ENCODE assay signal across 13 mouse cellular contexts in the genomic region with DNA sequence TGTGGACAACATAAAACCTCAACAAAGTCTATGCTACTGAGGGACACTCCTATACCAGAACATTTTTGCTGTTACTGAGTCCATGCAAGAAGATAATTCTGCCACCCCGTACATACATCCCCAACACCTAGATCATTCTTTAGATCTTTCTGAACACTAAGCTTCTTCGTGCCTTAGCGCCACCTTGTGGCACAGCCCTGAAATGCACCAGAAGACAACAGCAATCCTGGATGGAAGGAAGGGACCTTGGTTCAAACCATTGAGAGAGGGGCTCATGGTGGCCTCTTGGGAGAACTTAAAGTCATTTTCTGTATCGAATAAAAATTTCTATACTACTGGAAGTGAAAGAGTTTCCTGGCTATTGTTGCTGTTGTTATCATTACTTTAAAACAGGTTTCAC. TPM values are rescaled to one million over a fixed set of nuclear protein-coding genes. Genes with fewer than 3 reads are reported as not detected.
DNase-seq lines count a peak whose midpoint lies in the region; ATAC-seq and TF ChIP-seq lines count a peak whose summit lies in the region.
"Not testable (repeated sequence)": the region's sequence is repeated elsewhere in the genome, so short reads cannot be mapped to it uniquely, and the experiment has no call there.
"Had no signal": no experiment of that assay in that cellular context is flagged by ENCODE, and none has a peak within 500 bp of the region (broad histone marks: within the 10 kb centered on the region; RNA-seq: fewer than 3 reads in every experiment).

No protein-coding gene starts in this region.

- H3K4me1 ChIP-seq in forebrain, postnatal 0 days (ENCODE audit: insufficient read depth); lung, embryonic 14.5 days (ENCODE audit: insufficient read depth): not testable (repeated sequence)

- not testable (repeated sequence) for H3K36me3 ChIP-seq in forebrain, postnatal 0 days (ENCODE audit: insufficient read depth); lung, embryonic 14.5 days (ENCODE audit: insufficient read depth)

- DNase-seq in CD8-positive naive resting alpha-beta T cell, adult 2 months (ENCODE audit: low read depth in 2 of 2, low spot score in 2 of 2), result peak; percentile 50 to 64
- DNase-seq in adrenal gland, postnatal 36 days, result peak; percentile 37 to 41
- DNase-seq in forebrain, postnatal 0 days, result peak; percentile 5
- peak; percentile 23 to 53 for DNase-seq in heart, postnatal 36 days
- peak; percentile 34 for DNase-seq in layer of hippocampus, adult 11-12 months (ENCODE audit: low spot score)
- DNase-seq in lung, embryonic 14.5 days, result peak; percentile 28
- peak; percentile 56 to 63 for DNase-seq in right cerebral cortex, adult 2 months (ENCODE audit: low spot score in 2 of 2)
- peak; percentile 62 for DNase-seq in thymus, postnatal 25 days

- H3K4me2 ChIP-seq in forebrain, postnatal 0 days (ENCODE audit: low read depth); lung, embryonic 14.5 days: not testable (repeated sequence)

- not testable (repeated sequence) for ATAC-seq in forebrain, postnatal 0 days; lung, embryonic 14.5 days (ENCODE audit: insufficient read depth)

- WGBS in forebrain, postnatal 0 days, result 38% methylated on average over 4 of the region's 4 CpGs
- 7% methylated on average over 3 of the region's 4 CpGs for WGBS in lung, embryonic 14.5 days

- H3K9me3 ChIP-seq in forebrain, postnatal 0 days (ENCODE audit: low read length); lung, embryonic 14.5 days (ENCODE audit: low read depth, low read length): not testable (repeated sequence)

- H3K9ac ChIP-seq in forebrain, postnatal 0 days; lung, embryonic 14.5 days: not testable (repeated sequence)

- TF ChIP-seq CTCF in forebrain, postnatal 0 days (IDR thresholded peaks at IDR 0.05; ENCODE audit: low read depth), result peak; percentile 36
- peak; percentile 44 for TF ChIP-seq CTCF in lung, embryonic 14.5 days (IDR thresholded peaks at IDR 0.05; ENCODE audit: low read depth)

- intact Hi-C loops in heart, postnatal 36 days (cut with DNase I), result not testable (repeated sequence)

- not testable (repeated sequence) for H3K27ac ChIP-seq in forebrain, postnatal 0 days (ENCODE audit: low read depth, low read length); lung, embryonic 14.5 days (ENCODE audit: low read depth)

- not testable (repeated sequence) for H3K27me3 ChIP-seq in forebrain, postnatal 0 days (ENCODE audit: insufficient read depth, low read length); lung, embryonic 14.5 days (ENCODE audit: insufficient read depth, low read length)

- not testable (repeated sequence) for H3K4me3 ChIP-seq in forebrain, postnatal 0 days (ENCODE audit: low read depth, low read length); lung, embryonic 14.5 days (ENCODE audit: low read depth, low read length)

RNA-seq across cellular contexts. Expression of gene Nxf7, which starts 37.6 kb away (rescaled TPM):
- not detected for total RNA-seq in adrenal gland, postnatal 36 days (2021)
- total RNA-seq in forebrain, postnatal 0 days (2014; rRNA removed), result not detected in 2 replicates
- polyA plus RNA-seq in forebrain, postnatal 0 days (2015; fragmentation: Nextera tagmentation; extraction: Ambion mirVana), result not detected in 2 replicates
- under 1 TPM in 1 of 2 experiments, not detected in 1; 0.31 TPM for total RNA-seq in heart, postnatal 36 days (2021)
- not detected in 2 replicates for polyA plus RNA-seq in lung, embryonic 14.5 days (2014; fragmentation: Nextera tagmentation; extraction: Ambion mirVana)
- polyA plus RNA-seq: CD4-positive, CD25-positive, alpha-beta regulatory T cell, adult 4 months; forebrain, embryonic 13.5 days; intestine, embryonic 15.5 days; limb, embryonic 10.5 days; neural tube, embryonic 11.5 days had no signal

Comparison
In these comparisons a context has a peak if more than half of its experiments do, and no peak if none do; other contexts are left out.
1. DNase-seq: peak in every context shown above with its lines; median percentile 62 in thymus, postnatal 25 days; 60 in right cerebral cortex, adult 2 months; 57 in CD8-positive naive resting alpha-beta T cell, adult 2 months; 39 in adrenal gland, postnatal 36 days; 38 in heart, postnatal 36 days; 34 in layer of hippocampus, adult 11-12 months; 28 in lung, embryonic 14.5 days; 5 in forebrain, postnatal 0 days.